Mouse (Mus musculus): ENCODE data around the gene Tmem205. TPM values are rescaled to one million over a fixed set of nuclear protein-coding genes. Genes with fewer than 3 reads are reported as not detected.
A peak's percentile ranks its signal among the peaks of the same experiment; 100 is the strongest.

Gene Tmem205
- total RNA-seq, 2 experiments from 2014 or later = 41.0 to 44.6 TPM

- peak in 1 of 2 experiments; percentile 30 for DNase-seq
Observed at GRCm38 (mm10) chr9:21916851-21917492, 10.4 kb downstream of the Tmem205 start.

- no peak for DNase-seq
Observed at GRCm38 (mm10) chr9:21909474-21910223, 17.7 kb downstream of the Tmem205 start.

GRCm38 (mm10) chr9:21908216-21908615, 19.1 kb downstream of the Tmem205 start:
- no peak for DNase-seq

- no peak for DNase-seq
Observed at GRCm38 (mm10) chr9:21904031-21904430, 23.3 kb downstream of the Tmem205 start.

GRCm38 (mm10) chr9:21901223-21901820, 26.0 kb downstream of the Tmem205 start:
- peak; percentile 57 to 66 for DNase-seq

- DNase-seq = no peak
Observed at GRCm38 (mm10) chr9:21889229-21889628, 38.1 kb downstream of the Tmem205 start.

- no peak for DNase-seq
Observed at GRCm38 (mm10) chr9:21876601-21877000, 50.8 kb downstream of the Tmem205 start.

- DNase-seq = no peak
Observed at GRCm38 (mm10) chr9:21872204-21872603, 55.2 kb downstream of the Tmem205 start.

Other genes starting within 250 kb of the Tmem205 start
- gene Ldlr, start 204.1 kb downstream of the Tmem205 start, total RNA-seq (2021) = 10 to 100 TPM; 13.7 to 14.1 TPM
- gene Spc24, start 167.3 kb downstream of the Tmem205 start, total RNA-seq (2021) = 1 to 10 TPM; 1.4 to 2.1 TPM
- gene Kank2, start 128.8 kb downstream of the Tmem205 start, total RNA-seq (2021) = 1 to 10 TPM; 6.3 to 7.0 TPM
- gene Angptl8, start 92.0 kb downstream of the Tmem205 start, total RNA-seq (2021) = not detected
- 10 to 100 TPM; 14.1 to 15.0 TPM for gene Dock6, start 74.9 kb downstream of the Tmem205 start, total RNA-seq (2021)
- 10 to 100 TPM; 23.6 to 26.6 TPM for gene Rab3d, start 9.4 kb downstream of the Tmem205 start, total RNA-seq (2021)
- gene Ccdc159, start 85 bp downstream of the Tmem205 start, total RNA-seq (2021) = 10 to 100 TPM; 19.3 to 21.2 TPM
- 100 to 1,000 TPM; 303 to 315 TPM for gene Plppr2, start 9.5 kb upstream of the Tmem205 start, total RNA-seq (2021)
- gene Swsap1, start 28.2 kb upstream of the Tmem205 start, total RNA-seq (2021) = 10 to 100 TPM; 14.7 to 15.9 TPM
- gene Epor, start 36.0 kb upstream of the Tmem205 start, total RNA-seq (2021) = 10 to 100 TPM in 1 of 2 experiments, 1 to 10 TPM in 1; 9.1 to 10.6 TPM
- 1 to 10 TPM; 1.7 to 1.9 TPM for gene Rgl3, start 61.9 kb upstream of the Tmem205 start, total RNA-seq (2021)
- gene Ccdc151, start 75.1 kb upstream of the Tmem205 start, total RNA-seq (2021) = 1 to 10 TPM; 9.5 to 9.9 TPM
- gene Prkcsh, start 75.2 kb upstream of the Tmem205 start, total RNA-seq (2021) = 100 to 1,000 TPM; 110 to 114 TPM
- 100 to 1,000 TPM; 172 to 175 TPM for gene Elavl3, start 124.5 kb upstream of the Tmem205 start, total RNA-seq (2021)
- gene Gm49318, start 143.7 kb upstream of the Tmem205 start, total RNA-seq (2021) = 1 to 10 TPM; 3.1 to 4.5 TPM
- gene Zfp653, start 143.8 kb upstream of the Tmem205 start, total RNA-seq (2021) = 10 to 100 TPM; 20.8 to 23.6 TPM
- gene Ecsit, start 157.9 kb upstream of the Tmem205 start, total RNA-seq (2021) = 10 to 100 TPM; 42.2 to 46.3 TPM
- under 1 TPM; 0.55 to 0.61 TPM for gene Cnn1, start 171.7 kb upstream of the Tmem205 start, total RNA-seq (2021)
- gene Elof1, start 189.6 kb upstream of the Tmem205 start, total RNA-seq (2021) = 10 to 100 TPM; 53.5 to 57.9 TPM
- 1 to 10 TPM in 1 of 2 experiments, under 1 TPM in 1; 0.91 to 1.3 TPM for gene Acp5, start 208.2 kb upstream of the Tmem205 start, total RNA-seq (2021)
- gene Pigyl, start 229.3 kb upstream of the Tmem205 start, total RNA-seq (2021) = 10 to 100 TPM; 44.9 to 47.4 TPM